Mouse (Mus musculus): ENCODE measurements around the gene Galnt9. TPM values are rescaled to one million over a fixed set of nuclear protein-coding genes. Genes with fewer than 3 reads are reported as not detected.

The Galnt9 gene
- total RNA-seq, 1 experiment from 2014 or later: 3.7 TPM

- no peak for ATAC-seq (replicated peaks; ENCODE audit: insufficient number of reproducible peaks, low FRiP score, low TSS enrichment, poor library complexity, severe bottlenecking)
Observed at GRCm38 (mm10) chr5:110665486-110666121, 121.4 kb downstream of the Galnt9 start.

Other genes with a start within 250 kb of the Galnt9 start
- gene P2rx2, start 201.1 kb upstream of the Galnt9 start, total RNA-seq (2017): not detected in 3 replicates
- not detected in 3 replicates for gene Lrcol1, start 199.6 kb upstream of the Galnt9 start, total RNA-seq (2017)
- gene Fbrsl1, start 95.9 kb upstream of the Galnt9 start, total RNA-seq (2017): 18.6 to 30.8 TPM (median 22.1 TPM) in 3 replicates
- 8.3 to 29.0 TPM (median 9.9 TPM) in 3 replicates for gene Noc4l, start 109.1 kb downstream of the Galnt9 start, total RNA-seq (2017)
- gene Ddx51, start 109.1 kb downstream of the Galnt9 start, total RNA-seq (2017): 3.8 to 15.1 TPM (median 11.2 TPM) in 3 replicates
- gene Ep400, start 226.4 kb downstream of the Galnt9 start, total RNA-seq (2017): 73.3 to 97.0 TPM (median 81.0 TPM) in 3 replicates
- gene Pus1, start 236.3 kb downstream of the Galnt9 start, total RNA-seq (2017): 26.3 to 29.9 TPM (median 28.8 TPM) in 3 replicates